Mouse (Mus musculus) kidney, embryonic 15.5 days (tissue): ENCODE data around the gene Galnt6. TPM values are rescaled to one million over a fixed set of nuclear protein-coding genes. Genes with fewer than 3 reads are reported as not detected.
A peak's percentile ranks its signal among the peaks of the same experiment; 100 is the strongest.

ENCODE experiments used
- ATAC-seq: fragments of 200-750 bp; cut with Nextera tagmentation; replicated peaks from 2 replicates; pipeline ENCODE4 v1.8.0; 2017; ENCODE audit warnings: moderate TSS enrichment; ENCODE audit not compliant: low FRiP score
- H3K27ac ChIP-seq: fragments of 300-500 bp; sonication (generic); 2 replicates; pipeline ENCODE4 v1.5.1; 2015; ENCODE audit warnings: mild to moderate bottlenecking, inconsistent platforms
- H3K27me3 ChIP-seq: fragments of 300-500 bp; sonication (generic); 2 replicates; pipeline ENCODE4 v1.6.1; 2015; ENCODE audit warnings: inconsistent platforms
- H3K36me3 ChIP-seq: fragments of 300-500 bp; sonication (generic); 2 replicates; pipeline ENCODE4 v1.6.1; 2015; ENCODE audit warnings: inconsistent platforms
- H3K4me1 ChIP-seq: fragments of 300-500 bp; sonication (generic); 2 replicates; pipeline ENCODE4 v1.6.1; 2015; ENCODE audit warnings: inconsistent platforms
- H3K4me2 ChIP-seq: fragments of 300-500 bp; sonication (generic); 2 replicates; pipeline ENCODE4 v1.6.1; 2015; ENCODE audit warnings: moderate library complexity, mild to moderate bottlenecking, inconsistent platforms
- H3K4me3 ChIP-seq: fragments of 300-500 bp; sonication (generic); replicated peaks from 2 replicates; pipeline ENCODE4 v1.5.1; 2015; ENCODE audit warnings: mild to moderate bottlenecking, inconsistent platforms
- H3K9ac ChIP-seq: fragments of 300-500 bp; sonication (generic); 2 replicates; pipeline ENCODE4 v1.6.1; 2015; ENCODE audit warnings: mild to moderate bottlenecking, inconsistent platforms
- H3K9me3 ChIP-seq: fragments of 300-500 bp; sonication (generic); replicated peaks from 2 replicates; pipeline ENCODE4 v1.6.1; 2016; ENCODE audit warnings: inconsistent platforms
- WGBS: fragments of 180-500 bp; shearing (Covaris S2); methylation state at CpG from one replicate; pipeline ENCODE4 v1.1.7; 2015; ENCODE audit warnings: mixed read lengths; 5-methylcytosine and 5-hydroxymethylcytosine counted together
- polyA plus RNA-seq: library from polyadenylated mRNA; unstranded; fragments of >200 nt; fragmentation: Nextera tagmentation; extraction: Ambion mirVana; gene quantifications from 2 replicates; pipeline ENCODE4 v1.2.1, GENCODE M21; 2015

Galnt6 gene
- polyA plus RNA-seq, 1 experiment from 2014 or later, result 2.4 TPM

GRCm38 (mm10) chr15:100666219-100666696 lies 62.9 kb downstream of the Galnt6 start:
- Histone ChIP-seq H3K4me2 (no peak overlapping the region), H3K4me1 (peaks cover 27% of the 10 kb centered on the region), H3K27me3 (no peaks in the 10 kb centered on the region), H3K36me3 (no peaks in the 10 kb centered on the region), H3K4me3 (no peak overlapping the region), H3K9ac (no peak overlapping the region), H3K9me3 (no peaks in the 10 kb centered on the region), H3K27ac (peak overlapping the region; percentile 48)
- 5% methylated on average over 7 of the region's 7 CpGs for WGBS
- ATAC-seq, result no peak

GRCm38 (mm10) chr15:100665411-100666218 lies 63.6 kb downstream of the Galnt6 start:
- Histone ChIP-seq H3K9me3 (no peaks in the 10 kb centered on the region), H3K4me1 (peaks cover 27% of the 10 kb centered on the region), H3K9ac (no peak overlapping the region), H3K36me3 (no peaks in the 10 kb centered on the region), H3K4me2 (no peak overlapping the region), H3K4me3 (no peak overlapping the region), H3K27ac (peak overlapping the region; percentile 48; the same call in 1 of the 2 replicates), H3K27me3 (no peaks in the 10 kb centered on the region)
- WGBS, result 34% methylated on average over 9 of the region's 9 CpGs
- ATAC-seq, result no peak

- no peak for ATAC-seq
- Histone ChIP-seq H3K4me1 (peaks cover 27% of the 10 kb centered on the region), H3K36me3 (no peaks in the 10 kb centered on the region), H3K27me3 (no peaks in the 10 kb centered on the region), H3K4me2 (no peak overlapping the region), H3K4me3 (no peak overlapping the region), H3K9ac (no peak overlapping the region), H3K9me3 (no peaks in the 10 kb centered on the region), H3K27ac (no peak overlapping the region)
- 83% methylated on average over 9 of the region's 9 CpGs for WGBS
These were observed 64.3 kb downstream of the Galnt6 start for GRCm38 (mm10) chr15:100664813-100665274.

GRCm38 (mm10) chr15:100660805-100661204 lies 68.4 kb downstream of the Galnt6 start:
- H3K27ac ChIP-seq, result no peak overlapping the region
- no peak overlapping the region for H3K4me3 ChIP-seq
- H3K9me3 ChIP-seq, result no peaks in the 10 kb centered on the region
- no peak for ATAC-seq
- no peak overlapping the region for H3K4me2 ChIP-seq
- H3K9ac ChIP-seq, result no peak overlapping the region
- whole genome bisulfite sequencing, result 89% methylated on average over 5 of the region's 5 CpGs
- no peaks in the 10 kb centered on the region for H3K36me3 ChIP-seq
- H3K4me1 ChIP-seq, result peaks cover 16% of the 10 kb centered on the region
- no peaks in the 10 kb centered on the region for H3K27me3 ChIP-seq

- no peak overlapping the region for H3K27ac ChIP-seq
- H3K36me3 ChIP-seq, result no peaks in the 10 kb centered on the region
- H3K9ac ChIP-seq, result no peak overlapping the region
- peaks cover 13% of the 10 kb centered on the region for H3K4me1 ChIP-seq
- no peaks in the 10 kb centered on the region for H3K9me3 ChIP-seq
- H3K4me3 ChIP-seq, result no peak overlapping the region
- 89% methylated on average over 9 of the region's 9 CpGs for WGBS
- no peak for ATAC-seq
- H3K27me3 ChIP-seq, result no peaks in the 10 kb centered on the region
- H3K4me2 ChIP-seq, result no peak overlapping the region
These were observed 68.9 kb downstream of the Galnt6 start for GRCm38 (mm10) chr15:100660306-100660705.

GRCm38 (mm10) chr15:100655201-100655600 lies 74.0 kb downstream of the Galnt6 start:
- no peak overlapping the region for H3K4me2 ChIP-seq
- no peak overlapping the region for H3K27ac ChIP-seq
- H3K4me1 ChIP-seq, result 0 out of 2 replicates have a peak, but pooled peaks cover 3% of the 10 kb centered on the region
- no peaks in the 10 kb centered on the region for H3K27me3 ChIP-seq
- no peak overlapping the region for H3K9ac ChIP-seq
- H3K9me3 ChIP-seq, result no peaks in the 10 kb centered on the region
- WGBS, result 88% methylated on average over 5 of the region's 5 CpGs
- no peak for ATAC-seq
- no peaks in the 10 kb centered on the region for H3K36me3 ChIP-seq
- H3K4me3 ChIP-seq, result no peak overlapping the region

- Histone ChIP-seq H3K27me3 (no peaks in the 10 kb centered on the region), H3K9me3 (no peaks in the 10 kb centered on the region), H3K4me3 (no peak overlapping the region), H3K9ac (no peak overlapping the region), H3K36me3 (no peaks in the 10 kb centered on the region), H3K4me2 (no peak overlapping the region), H3K4me1 (0 out of 2 replicates have a peak, but pooled peaks cover 3% of the 10 kb centered on the region), H3K27ac (no peak overlapping the region)
- ATAC-seq, result no peak
- 70% methylated on average over 1 of the region's 1 CpGs for WGBS
These were observed 74.9 kb downstream of the Galnt6 start for GRCm38 (mm10) chr15:100654271-100654670.

GRCm38 (mm10) chr15:100651610-100652009 lies 77.6 kb downstream of the Galnt6 start:
- Histone ChIP-seq H3K4me3 (no peak overlapping the region), H3K27me3 (no peaks in the 10 kb centered on the region), H3K9ac (no peak overlapping the region), H3K4me2 (no peak overlapping the region), H3K27ac (no peak overlapping the region), H3K9me3 (no peaks in the 10 kb centered on the region), H3K36me3 (no peaks in the 10 kb centered on the region), H3K4me1 (0 out of 2 replicates have a peak, but pooled peaks cover under 1% of the 10 kb centered on the region)
- no peak for ATAC-seq
- WGBS, result 81% methylated on average over 9 of the region's 9 CpGs

- Histone ChIP-seq H3K27ac (no peak overlapping the region), H3K9ac (no peak overlapping the region), H3K9me3 (no peaks in the 10 kb centered on the region), H3K36me3 (no peaks in the 10 kb centered on the region), H3K27me3 (no peaks in the 10 kb centered on the region), H3K4me2 (no peak overlapping the region), H3K4me1 (peaks cover 3% of the 10 kb centered on the region; the same call in 1 of the 2 replicates), H3K4me3 (no peak overlapping the region)
- 86% methylated on average over 10 of the region's 10 CpGs for WGBS
- ATAC-seq, result no peak
These were observed 79.1 kb downstream of the Galnt6 start for GRCm38 (mm10) chr15:100650111-100650510.

- Histone ChIP-seq H3K36me3 (no peaks in the 10 kb centered on the region), H3K9ac (no peak overlapping the region), H3K27me3 (no peaks in the 10 kb centered on the region), H3K4me2 (no peak overlapping the region), H3K9me3 (no peaks in the 10 kb centered on the region), H3K4me3 (no peak overlapping the region), H3K4me1 (peaks cover 3% of the 10 kb centered on the region; the same call in 1 of the 2 replicates), H3K27ac (no peak overlapping the region)
- 75% methylated on average over 6 of the region's 6 CpGs for WGBS
- no peak for ATAC-seq
These were observed 83.0 kb downstream of the Galnt6 start for GRCm38 (mm10) chr15:100646161-100646560.

- H3K9me3 ChIP-seq, result no peaks in the 10 kb centered on the region
- H3K9ac ChIP-seq, result no peak overlapping the region
- no peak overlapping the region for H3K27ac ChIP-seq
- ATAC-seq, result no peak
- H3K4me2 ChIP-seq, result no peak overlapping the region
- H3K4me3 ChIP-seq, result no peak overlapping the region
- H3K36me3 ChIP-seq, result no peaks in the 10 kb centered on the region
- H3K4me1 ChIP-seq, result peaks cover 24% of the 10 kb centered on the region
- WGBS, result 82% methylated on average over 7 of the region's 7 CpGs
- no peaks in the 10 kb centered on the region; the same call in 1 of the 2 replicates for H3K27me3 ChIP-seq
These were observed 86.7 kb downstream of the Galnt6 start for GRCm38 (mm10) chr15:100642451-100642850.
